Mouse (Mus musculus) gastrocnemius, adult 2 months (tissue): Measurements from ENCODE around the gene Gpr143. TPM values are rescaled to one million over a fixed set of nuclear protein-coding genes. Genes with fewer than 3 reads are reported as not detected.

Source experiments
- DNase-seq: peaks from one replicate; pipeline ENCODE4 v3.0.0; 2022
- H3K27ac ChIP-seq: fragments of 200-600 bp; 2 replicates; pipeline ENCODE4 v1.8.1; 2022; ENCODE audit warnings: mild to moderate bottlenecking
- H3K4me3 ChIP-seq: fragments of 200-600 bp; 2 replicates; pipeline ENCODE4 v1.8.1; 2022; ENCODE audit warnings: mild to moderate bottlenecking, moderate library complexity
- CTCF ChIP-seq: fragments of 200-600 bp; IDR thresholded peaks from 2 replicates; pipeline ENCODE4 v1.8.1; 2022; ENCODE audit warnings: antibody characterized with exemption, mild to moderate bottlenecking, moderate library complexity
- intact Hi-C: fragments of 180-260 bp; cut with DNase I; formaldehyde crosslinking; loops from one replicate; pipeline ENCODE4 v1.15.1; 2025
- long read RNA-seq, 2 experiments: library from polyadenylated mRNA; stranded (forward); transcript quantifications; one replicate each; pipeline ENCODE4 v2.0.0; 2021
- total RNA-seq, 2 experiments: library from RNA; stranded (reverse); gene quantifications; 2 replicates each; pipeline ENCODE4 v1.2.3; 2021

The Gpr143 gene
- not detected for total RNA-seq
- long read RNA-seq, experiment 1, result 0 reads
- long read RNA-seq, experiment 2, result 0 reads

DNA sequence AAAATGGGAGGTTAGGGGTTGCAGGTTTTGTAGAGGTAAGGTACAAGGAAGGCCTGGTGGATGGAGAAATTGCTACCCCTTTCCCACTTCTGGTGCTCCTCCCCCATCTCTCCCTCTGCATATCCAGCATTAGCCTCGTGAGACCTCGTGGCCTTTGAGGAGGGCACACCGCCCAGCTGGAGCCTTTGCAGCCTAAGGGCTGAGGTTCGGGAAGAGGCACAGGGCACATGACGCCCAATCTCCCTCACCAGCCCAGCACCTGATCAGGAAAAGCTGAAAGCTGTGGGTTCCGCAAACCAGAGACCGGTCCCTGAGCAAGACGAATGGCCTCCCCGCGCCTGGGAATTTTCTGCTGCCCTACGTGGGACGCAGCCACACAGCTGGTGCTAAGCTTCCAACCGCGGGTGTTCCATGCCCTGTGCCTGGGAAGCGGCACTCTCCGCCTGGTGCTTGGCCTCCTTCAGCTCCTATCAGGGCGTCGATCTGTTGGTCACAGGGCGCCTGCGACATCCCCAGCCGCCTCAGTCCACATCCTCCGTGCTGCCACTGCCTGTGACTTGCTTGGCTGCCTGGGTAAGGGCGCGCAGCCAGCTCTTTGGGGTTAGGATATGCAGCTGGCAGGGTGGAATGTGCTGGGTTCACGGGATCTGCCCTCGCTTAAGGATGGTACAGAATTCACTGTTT, at the start of gene Gpr143:
TSS of gene Gpr143 (plus strand) at position 202 of the 684 bp plus-strand sequence.
- intact Hi-C loops, result no loop called here
- DNase-seq, result peak; percentile 15
- no peak within 1 kb of the TSS for H3K27ac ChIP-seq
- no peak for TF ChIP-seq CTCF
- peak within 1 kb of the TSS; percentile 50 for H3K4me3 ChIP-seq

- DNase-seq, result no peak
- no peak for TF ChIP-seq CTCF
- intact Hi-C loops, result no loop called here
- H3K4me3 ChIP-seq, result no peak overlapping the region
- no peak overlapping the region for H3K27ac ChIP-seq
Measured at GRCm38 (mm10) chrX:152735283-152735682, 46.4 kb upstream of the Gpr143 start.

- TF ChIP-seq CTCF, result no peak
- Histone ChIP-seq H3K4me3 (no peak overlapping the region), H3K27ac (no peak overlapping the region)
- intact Hi-C loops, result no loop called here
- no peak for DNase-seq
Measured at GRCm38 (mm10) chrX:152738191-152738590, 43.5 kb upstream of the Gpr143 start.

GRCm38 (mm10) chrX:152738759-152739368, 42.9 kb upstream of the Gpr143 start:
- H3K27ac ChIP-seq, result no peak overlapping the region
- no peak for TF ChIP-seq CTCF
- intact Hi-C loops, result no loop called here
- no peak overlapping the region for H3K4me3 ChIP-seq
- no peak for DNase-seq

- intact Hi-C loops, result no loop called here
- Histone ChIP-seq H3K27ac (no peak overlapping the region), H3K4me3 (no peak overlapping the region)
- no peak for DNase-seq
- no peak for TF ChIP-seq CTCF
Measured at GRCm38 (mm10) chrX:152743642-152744041, 38.1 kb upstream of the Gpr143 start.

DNA sequence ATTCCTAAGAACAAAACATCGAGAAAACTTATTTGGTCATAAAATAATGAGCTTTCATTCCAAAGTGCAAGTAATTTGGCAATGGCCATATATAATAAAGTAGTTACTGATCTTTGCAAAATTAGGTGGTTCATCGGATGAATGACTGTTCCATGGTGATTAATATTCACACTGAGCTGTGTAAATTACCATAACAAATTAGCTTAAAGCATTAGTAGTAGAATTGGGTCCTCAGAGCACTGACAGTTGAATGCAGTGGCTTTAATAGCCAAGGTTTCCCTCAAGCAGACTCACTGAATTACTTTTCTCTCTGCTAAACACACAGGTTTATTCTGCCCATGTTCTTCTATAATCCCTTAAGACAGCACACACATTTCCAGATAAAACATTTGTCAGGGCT, 35.8 kb upstream of the Gpr143 start:
- no peak for DNase-seq
- H3K27ac ChIP-seq, result no peak overlapping the region
- no peak overlapping the region for H3K4me3 ChIP-seq
- no peak for TF ChIP-seq CTCF
- intact Hi-C loops, result no loop called here

GRCm38 (mm10) chrX:152755819-152756218, 25.9 kb upstream of the Gpr143 start:
- Histone ChIP-seq H3K27ac (no peak overlapping the region), H3K4me3 (no peak overlapping the region)
- intact Hi-C loops, result no loop called here
- TF ChIP-seq CTCF, result no peak
- DNase-seq, result no peak

DNA sequence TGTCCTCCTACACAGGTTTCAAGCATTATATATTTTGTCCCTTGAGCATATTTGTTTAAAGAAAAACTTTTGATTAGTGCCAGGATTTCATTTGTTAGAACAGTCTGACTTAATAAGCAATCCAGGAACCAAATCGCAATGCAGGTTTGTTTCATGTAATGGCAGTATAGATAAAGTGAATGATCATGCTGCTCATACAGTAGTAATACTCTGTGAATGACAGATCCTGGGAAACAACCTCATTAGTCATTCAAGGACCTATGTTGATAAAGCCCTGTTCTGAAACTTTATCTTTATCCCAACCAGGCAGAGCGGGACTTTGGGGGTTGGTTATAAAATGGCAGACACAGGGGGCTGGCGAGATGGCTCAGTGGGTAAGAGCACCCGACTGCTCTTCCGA, 25.4 kb upstream of the Gpr143 start:
- no peak overlapping the region for H3K27ac ChIP-seq
- no peak overlapping the region for H3K4me3 ChIP-seq
- DNase-seq, result no peak
- TF ChIP-seq CTCF, result no peak
- intact Hi-C loops, result no loop called here

DNA sequence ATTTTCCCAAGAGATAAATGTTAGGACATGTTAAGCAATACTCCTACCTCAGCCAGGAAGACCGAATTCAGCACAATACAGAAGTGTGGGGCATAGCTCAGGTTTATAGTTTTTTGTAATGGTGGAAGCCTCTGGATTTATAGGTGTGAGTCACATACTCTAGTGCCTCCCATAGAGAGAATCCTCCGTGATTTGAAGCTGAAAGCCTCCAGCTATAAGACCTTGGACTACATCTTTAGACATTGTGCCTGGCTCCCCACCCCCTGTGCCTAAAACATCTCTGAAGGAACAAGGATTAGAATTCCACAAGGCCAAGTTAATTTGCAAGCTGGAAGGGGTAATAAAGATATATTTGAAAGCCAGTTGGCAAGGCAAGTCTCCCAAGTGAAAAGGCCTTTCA, 19.3 kb upstream of the Gpr143 start:
- intact Hi-C loops, result no loop called here
- Histone ChIP-seq H3K4me3 (no peak overlapping the region), H3K27ac (no peak overlapping the region)
- no peak for TF ChIP-seq CTCF
- DNase-seq, result no peak

DNA sequence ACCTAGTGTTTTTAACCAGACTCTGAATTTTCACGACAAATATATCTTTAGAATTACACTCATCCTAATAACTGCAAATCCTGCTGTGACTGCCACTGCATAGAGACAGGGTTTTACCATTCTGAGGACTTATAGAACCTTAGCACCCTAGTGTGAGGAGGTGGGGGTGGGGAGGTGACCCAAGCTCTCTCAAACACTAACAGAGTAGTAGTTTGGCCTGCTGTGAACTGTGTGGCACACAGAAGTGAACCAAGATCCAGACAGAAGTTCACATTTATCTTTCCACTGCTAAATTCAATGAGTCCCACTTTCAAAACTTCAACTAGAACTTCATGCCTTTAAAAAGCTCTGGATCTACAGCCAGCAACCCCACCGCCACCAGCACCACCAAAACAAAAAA, 18.9 kb upstream of the Gpr143 start:
- no peak overlapping the region for H3K27ac ChIP-seq
- intact Hi-C loops, result no loop called here
- DNase-seq, result no peak
- no peak for TF ChIP-seq CTCF
- H3K4me3 ChIP-seq, result no peak overlapping the region

- intact Hi-C loops, result no loop called here
- no peak overlapping the region for H3K4me3 ChIP-seq
- no peak for TF ChIP-seq CTCF
- H3K27ac ChIP-seq, result no peak overlapping the region
- DNase-seq, result no peak
Measured at GRCm38 (mm10) chrX:152764171-152764570, 17.6 kb upstream of the Gpr143 start.

GRCm38 (mm10) chrX:152768891-152769599, 12.7 kb upstream of the Gpr143 start, which contains the start of gene Shroom2:
Shroom2 (minus strand) TSS chrX:152769465.
- intact Hi-C loops, result no loop called here
- DNase-seq, result peak; percentile 18
- peak within 1 kb of the TSS; percentile 62 for H3K27ac ChIP-seq
- H3K4me3 ChIP-seq, result peak within 1 kb of the TSS; percentile 81
- no peak for TF ChIP-seq CTCF

DNA sequence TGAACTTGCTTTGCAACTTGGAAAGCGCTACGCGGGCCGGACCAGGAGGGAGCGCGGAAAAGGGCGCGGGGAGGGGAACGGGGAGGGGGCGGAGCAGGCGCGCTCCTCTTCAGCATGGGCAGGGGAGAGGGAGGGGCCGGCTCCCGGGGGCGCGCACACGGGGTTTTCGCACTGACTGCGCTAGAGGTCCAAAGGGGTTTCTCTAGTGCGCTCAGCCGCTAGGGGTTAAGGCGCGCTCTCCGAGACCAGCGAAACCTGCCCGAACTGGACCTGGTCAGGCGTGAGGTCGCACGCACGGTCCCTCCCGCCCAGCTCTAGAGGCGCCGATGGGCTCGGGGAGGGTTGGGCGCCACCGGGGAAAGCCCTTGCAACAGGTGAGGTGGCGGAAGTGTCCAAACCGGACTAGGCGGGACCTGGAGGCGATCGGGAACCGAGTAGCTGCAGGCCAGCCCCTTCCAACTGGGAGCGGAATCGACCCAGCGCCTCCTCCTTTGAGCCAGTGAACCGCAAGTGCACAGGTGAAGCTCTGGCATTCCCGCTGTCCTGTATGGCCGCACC, 12.0 kb upstream of the Gpr143 start:
- intact Hi-C loops, result no loop called here
- TF ChIP-seq CTCF, result no peak
- Histone ChIP-seq H3K4me3 (peak overlapping the region; percentile 81), H3K27ac (peak overlapping the region; percentile 62)
- DNase-seq, result peak; percentile 47
